Mouse (Mus musculus): ENCODE measurements around the gene Lamb3. TPM values are rescaled to one million over a fixed set of nuclear protein-coding genes. Genes with fewer than 3 reads are reported as not detected.

Gene Lamb3
- total and polyA plus RNA-seq, 3 experiments: 10.1 to 14.6 (median 12.3) TPM

GRCm38 (mm10) chr1:193301216-193302092, 94.0 kb downstream of the Lamb3 start:
- no peak overlapping the region for H3K4me3 ChIP-seq (replicated peaks in 1 of 3; ENCODE audit: low read depth in 2 of 3, low read length in 2 of 3, poor library complexity in 1 of 3)
- H3K4me2 ChIP-seq (ENCODE audit: insufficient read depth, low read depth, poor library complexity, severe bottlenecking): no peak overlapping the region
- H3K9ac ChIP-seq (ENCODE audit: insufficient read depth, low read depth): no peak overlapping the region
- H3K36me3 ChIP-seq (replicated peaks in 1 of 2; ENCODE audit: control insufficient read depth in 1 of 2, insufficient read depth in 1 of 2, low read length in 1 of 2): no peaks in the 10 kb centered on the region
- no peak overlapping the region for H3K27ac ChIP-seq (ENCODE audit: insufficient read depth, low read depth)
- no peak for TF ChIP-seq CHD1 (IDR thresholded peaks at IDR 0.05; ENCODE audit: low read depth, low read length)
- no peak for TF ChIP-seq ZMIZ1 (IDR thresholded peaks at IDR 0.05; ENCODE audit: low read depth, low read length)
- TF ChIP-seq ELF1 (IDR thresholded peaks at IDR 0.05; ENCODE audit: low read depth, low read length): no peak
- TF ChIP-seq KAT2A (IDR thresholded peaks at IDR 0.05; ENCODE audit: insufficient replicate concordance, low read length): no peak
- TF ChIP-seq UBTF (IDR thresholded peaks at IDR 0.05; ENCODE audit: low read depth, low read length): no peak
- TF ChIP-seq POLR2AphosphoS2 (IDR thresholded peaks at IDR 0.05; ENCODE audit: low read depth, low read length): no peak
- TF ChIP-seq MAX (IDR thresholded peaks at IDR 0.05; ENCODE audit: low read length): no peak
- TF ChIP-seq GABPA (IDR thresholded peaks at IDR 0.05; ENCODE audit: insufficient replicate concordance, low read depth, low read length): no peak
- no peak for TF ChIP-seq JUND (conservative IDR thresholded peaks at IDR 0.05; ENCODE audit: low read depth, low read length)
- in situ Hi-C loops (cut with MboI; ENCODE audit: low pct_ligation_motif_present, low pct_unique_long_range_greater_than_20kb, low sequenced_read_pairs): no loop called here
- H3K4me1 ChIP-seq (ENCODE audit: control insufficient read depth in 1 of 2, insufficient read depth in 2 of 2): peaks cover 0 to 15% of the 10 kb centered on the region in 2 experiments; a peak in 2 of 4 replicates
- no peaks in the 10 kb centered on the region for H3K9me3 ChIP-seq (replicated peaks; ENCODE audit: low read length)
- dilution Hi-C loops (cut with MboI; ENCODE audit: extremely low pct_ligation_motif_present, extremely low pct_unique_long_range_greater_than_20kb, low sequenced_read_pairs): no loop called here
- no peaks in the 10 kb centered on the region for H3K27me3 ChIP-seq (replicated peaks)
- DNase-seq (ENCODE audit: extremely low read depth): no peak
- no peaks in the 10 kb centered on the region for H3K79me2 ChIP-seq (replicated peaks; ENCODE audit: control insufficient read depth, extremely low read depth, insufficient read depth, poor library complexity, severe bottlenecking)

- in situ Hi-C loops (cut with MboI; ENCODE audit: low pct_ligation_motif_present, low pct_unique_long_range_greater_than_20kb, low sequenced_read_pairs): no loop called here
- no peak overlapping the region for H3K4me2 ChIP-seq (ENCODE audit: insufficient read depth, low read depth, poor library complexity, severe bottlenecking)
- H3K27ac ChIP-seq (ENCODE audit: insufficient read depth, low read depth): no peak overlapping the region
Measured at GRCm38 (mm10) chr1:193302093-193302405, 94.5 kb downstream of the Lamb3 start.

GRCm38 (mm10) chr1:193303096-193303495, 95.6 kb downstream of the Lamb3 start:
- no peaks in the 10 kb centered on the region for H3K27me3 ChIP-seq (replicated peaks)
- H3K9ac ChIP-seq (ENCODE audit: insufficient read depth, low read depth): no peak overlapping the region
- in situ Hi-C loops (cut with MboI; ENCODE audit: low pct_ligation_motif_present, low pct_unique_long_range_greater_than_20kb, low sequenced_read_pairs) (no loop called here), dilution Hi-C loops (cut with MboI; ENCODE audit: extremely low pct_ligation_motif_present, extremely low pct_unique_long_range_greater_than_20kb, low sequenced_read_pairs) (no loop called here)
- no peak overlapping the region for H3K4me3 ChIP-seq (replicated peaks in 1 of 3; ENCODE audit: low read depth in 2 of 3, low read length in 2 of 3, poor library complexity in 1 of 3)
- no peak overlapping the region for H3K4me2 ChIP-seq (ENCODE audit: insufficient read depth, low read depth, poor library complexity, severe bottlenecking)
- no peaks in the 10 kb centered on the region for H3K79me2 ChIP-seq (replicated peaks; ENCODE audit: control insufficient read depth, extremely low read depth, insufficient read depth, poor library complexity, severe bottlenecking)
- H3K27ac ChIP-seq (ENCODE audit: insufficient read depth, low read depth): no peak overlapping the region
- no peaks in the 10 kb centered on the region for H3K9me3 ChIP-seq (replicated peaks; ENCODE audit: low read length)
- no peaks in the 10 kb centered on the region for H3K36me3 ChIP-seq (replicated peaks in 1 of 2; ENCODE audit: control insufficient read depth in 1 of 2, insufficient read depth in 1 of 2, low read length in 1 of 2)
- H3K4me1 ChIP-seq (ENCODE audit: control insufficient read depth in 1 of 2, insufficient read depth in 2 of 2): peaks cover 0 to 15% of the 10 kb centered on the region in 2 experiments; a peak in 2 of 4 replicates
- DNase-seq (ENCODE audit: extremely low read depth): peak; percentile 4
- no peak for TF ChIP-seq UBTF (IDR thresholded peaks at IDR 0.05; ENCODE audit: low read depth, low read length)
- TF ChIP-seq MYC (IDR thresholded peaks at IDR 0.05; ENCODE audit: low read depth, low read length): no peak
- TF ChIP-seq SMC3 (IDR thresholded peaks at IDR 0.05; ENCODE audit: low read depth, low read length): no peak
- no peak for TF ChIP-seq BHLHE40 (IDR thresholded peaks at IDR 0.05; ENCODE audit: low read depth, low read length)
- TF ChIP-seq MEF2A (IDR thresholded peaks at IDR 0.05; ENCODE audit: borderline replicate concordance, low read depth, low read length): no peak
- no peak for TF ChIP-seq NELFE (IDR thresholded peaks at IDR 0.05; ENCODE audit: low read depth, low read length)
- TF ChIP-seq HCFC1 (IDR thresholded peaks at IDR 0.05; ENCODE audit: low read depth, low read length): no peak
- TF ChIP-seq USF2 (conservative IDR thresholded peaks at IDR 0.05; ENCODE audit: low read depth, low read length): no peak
- TF ChIP-seq TBP (conservative IDR thresholded peaks at IDR 0.05; ENCODE audit: low read depth, low read length): no peak
- no peak for TF ChIP-seq EP300 (IDR thresholded peaks at IDR 0.05; ENCODE audit: low read length)
- TF ChIP-seq ZKSCAN1 (IDR thresholded peaks at IDR 0.05; ENCODE audit: borderline replicate concordance, low read depth, low read length): no peak
- no peak for TF ChIP-seq ZC3H11A (IDR thresholded peaks at IDR 0.05; ENCODE audit: low read depth, low read length)
- no peak for TF ChIP-seq JUN (IDR thresholded peaks at IDR 0.05; ENCODE audit: insufficient read depth, low read depth, low read length)
- TF ChIP-seq PAX5 (IDR thresholded peaks at IDR 0.05; ENCODE audit: low read length): no peak
- TF ChIP-seq GABPA (IDR thresholded peaks at IDR 0.05; ENCODE audit: insufficient replicate concordance, low read depth, low read length): no peak

More at GRCm38 (mm10) chr1:193302093-193302405, 94.5 kb downstream of the Lamb3 start:
- dilution Hi-C loops (cut with MboI; ENCODE audit: extremely low pct_ligation_motif_present, extremely low pct_unique_long_range_greater_than_20kb, low sequenced_read_pairs): no loop called here
- Histone ChIP-seq H3K9me3 (replicated peaks; ENCODE audit: low read length) (no peaks in the 10 kb centered on the region), H3K36me3 (replicated peaks in 1 of 2; ENCODE audit: control insufficient read depth in 1 of 2, insufficient read depth in 1 of 2, low read length in 1 of 2) (no peaks in the 10 kb centered on the region), H3K27me3 (replicated peaks) (no peaks in the 10 kb centered on the region), H3K79me2 (replicated peaks; ENCODE audit: control insufficient read depth, extremely low read depth, insufficient read depth, poor library complexity, severe bottlenecking) (no peaks in the 10 kb centered on the region), H3K4me1 (ENCODE audit: control insufficient read depth in 1 of 2, insufficient read depth in 2 of 2) (peaks cover 0 to 15% of the 10 kb centered on the region in 2 experiments; a peak in 2 of 4 replicates), H3K4me3 (replicated peaks in 1 of 3; ENCODE audit: low read depth in 2 of 3, low read length in 2 of 3, poor library complexity in 1 of 3) (no peak overlapping the region), H3K9ac (ENCODE audit: insufficient read depth, low read depth) (no peak overlapping the region)
- no peak for TF ChIP-seq BHLHE40 (IDR thresholded peaks at IDR 0.05; ENCODE audit: low read depth, low read length)
- TF ChIP-seq POLR2AphosphoS2 (IDR thresholded peaks at IDR 0.05; ENCODE audit: low read depth, low read length): no peak
- TF ChIP-seq GABPA (IDR thresholded peaks at IDR 0.05; ENCODE audit: insufficient replicate concordance, low read depth, low read length): no peak
- TF ChIP-seq POLR2A (IDR thresholded peaks at IDR 0.05; ENCODE audit: low read depth, low read length): no peak
- TF ChIP-seq IRF4 (IDR thresholded peaks at IDR 0.05; ENCODE audit: low read depth, low read length): no peak
- TF ChIP-seq TCF12 (IDR thresholded peaks at IDR 0.05; ENCODE audit: low read depth, low read length): no peak
- no peak for TF ChIP-seq EP300 (IDR thresholded peaks at IDR 0.05; ENCODE audit: low read length)
- DNase-seq (ENCODE audit: extremely low read depth): no peak

Data from CH12.LX (cell line).